Mouse (Mus musculus): ENCODE measurements at regions not wholly inside any gene's neighbourhood (a gene's known extent, or its start where the extent isn't known, plus 50 kb on each side); places are given as distances from the start of the nearest gene placed in this dataset.
A peak's percentile ranks its signal among the peaks of the same experiment; 100 is the strongest.

GRCm38 (mm10) chr1:57573829-57574228 is 166.9 kb upstream of the Tyw5 start:
- DNase-seq (ENCODE audit: low read depth) = no peak

GRCm38 (mm10) chr1:57574530-57574929 is 167.6 kb upstream of the Tyw5 start:
- peak; percentile 2 for DNase-seq (ENCODE audit: low read depth)

- no peak for DNase-seq (ENCODE audit: low read depth)
These were observed 169.3 kb upstream of the Tyw5 start for GRCm38 (mm10) chr1:57576066-57576753.

- DNase-seq (ENCODE audit: low read depth) = no peak
These were observed 172.2 kb upstream of the Tyw5 start for GRCm38 (mm10) chr1:57579086-57579485.

GRCm38 (mm10) chr1:57593707-57594589 is 180.0 kb upstream of the Spats2l start:
- no peak for DNase-seq (ENCODE audit: low read depth)

- peak; percentile 3 for DNase-seq (ENCODE audit: low read depth)
These were observed 179.1 kb upstream of the Spats2l start for GRCm38 (mm10) chr1:57594815-57595214.

GRCm38 (mm10) chr1:57600951-57601350 is 173.0 kb upstream of the Spats2l start:
- DNase-seq (ENCODE audit: low read depth) = no peak

- no peak for DNase-seq (ENCODE audit: low read depth)
These were observed 168.4 kb upstream of the Spats2l start for GRCm38 (mm10) chr1:57605525-57605924.

GRCm38 (mm10) chr1:57606060-57606683 is 167.8 kb upstream of the Spats2l start:
- no peak for DNase-seq (ENCODE audit: low read depth)

GRCm38 (mm10) chr1:57607026-57607425 is 166.9 kb upstream of the Spats2l start:
- DNase-seq (ENCODE audit: low read depth) = no peak

- DNase-seq (ENCODE audit: low read depth) = no peak
These were observed 166.1 kb upstream of the Spats2l start for GRCm38 (mm10) chr1:57607626-57608422.

GRCm38 (mm10) chr1:57608423-57608679 is 165.6 kb upstream of the Spats2l start:
- DNase-seq (ENCODE audit: low read depth) = no peak

- no peak for DNase-seq (ENCODE audit: low read depth)
These were observed 164.7 kb upstream of the Spats2l start for GRCm38 (mm10) chr1:57609307-57609706.

GRCm38 (mm10) chr1:57612171-57612570 is 161.8 kb upstream of the Spats2l start:
- no peak for DNase-seq (ENCODE audit: low read depth)

- no peak for DNase-seq (ENCODE audit: low read depth)
These were observed 160.8 kb upstream of the Spats2l start for GRCm38 (mm10) chr1:57612931-57613804.

- DNase-seq (ENCODE audit: low read depth) = no peak
These were observed 158.8 kb upstream of the Spats2l start for GRCm38 (mm10) chr1:57615155-57615554.

- no peak for DNase-seq (ENCODE audit: low read depth)
These were observed 156.6 kb upstream of the Spats2l start for GRCm38 (mm10) chr1:57617316-57617715.

- no peak for DNase-seq (ENCODE audit: low read depth)
These were observed 151.4 kb upstream of the Spats2l start for GRCm38 (mm10) chr1:57622561-57622960.

- DNase-seq (ENCODE audit: low read depth) = no peak
These were observed 140.0 kb upstream of the Spats2l start for GRCm38 (mm10) chr1:57633986-57634385.

GRCm38 (mm10) chr1:57642131-57642530 is 131.8 kb upstream of the Spats2l start:
- no peak for DNase-seq (ENCODE audit: low read depth)

- no peak for DNase-seq (ENCODE audit: low read depth)
These were observed 130.4 kb upstream of the Spats2l start for GRCm38 (mm10) chr1:57643466-57644097.

All from 416B (cell line).